Mouse (Mus musculus) B cell, adult 67 days (primary cell): ENCODE data around the gene Qtrt2. TPM values are rescaled to one million over a fixed set of nuclear protein-coding genes. Genes with fewer than 3 reads are reported as not detected.

ENCODE experiments used
- total RNA-seq, 2 experiments: library from RNA; stranded (reverse); gene quantifications; 4 replicates each; pipeline ENCODE4 v1.2.4; 2023

The Qtrt2 gene
- 10 to 100 TPM; 47.8 to 55.5 TPM for total RNA-seq

GRCm38 (mm10) chr16:43926341-43926859 lies at the start of gene Qtrt2:
TSS of gene Qtrt2 (minus strand) at chr16:43926809.

GRCm38 (mm10) chr16:43889208-43890004 lies 37.2 kb downstream of the Qtrt2 start, which contains the start of gene Ccdc191:
TSS of gene Ccdc191 (plus strand) at chr16:43889800.

Other genes starting within 250 kb of the Qtrt2 start
- not detected for gene Drd3, start 172.8 kb downstream of the Qtrt2 start, total RNA-seq
- 10 to 100 TPM in 1 of 2 experiments, 1 to 10 TPM in 1; 9.4 to 15.3 TPM for gene Ccdc191, start 37.0 kb downstream of the Qtrt2 start, total RNA-seq
- 10 to 100 TPM; 11.5 to 12.2 TPM for gene Zdhhc23, start 53.0 kb upstream of the Qtrt2 start, total RNA-seq
- gene Gramd1c, start 136.5 kb upstream of the Qtrt2 start, total RNA-seq: 1 to 10 TPM; 2.0 to 3.5 TPM
- gene Atp6v1a, start 212.9 kb upstream of the Qtrt2 start, total RNA-seq: 10 to 100 TPM; 35.3 to 37.3 TPM
- 10 to 100 TPM; 40.2 to 46.5 TPM for gene Naa50, start 213.0 kb upstream of the Qtrt2 start, total RNA-seq
- gene Usf3, start 246.4 kb upstream of the Qtrt2 start, total RNA-seq: 10 to 100 TPM; 62.6 to 68.1 TPM